Mouse (Mus musculus) CH12.LX (cell line): ENCODE measurements around the gene Rpl38.

Experiments used
- CTCF ChIP-seq, 2 experiments: IDR thresholded peaks in 1 of 2; conservative IDR thresholded peaks in 1 of 2; 2 replicates each; pipeline ENCODE4 v1.5.1; 2011 to 2012; ENCODE audit warnings: low read depth in 2 of 2, low read length in 2 of 2, improper control_type of control experiment in 1 of 2, inconsistent platforms in 1 of 2, mild to moderate bottlenecking in 1 of 2, moderate library complexity in 1 of 2
- EP300 ChIP-seq: IDR thresholded peaks from 2 replicates; pipeline ENCODE4 v1.6.1; 2011; ENCODE audit warnings: low read length, improper control_type of control experiment
- ETS1 ChIP-seq: conservative IDR thresholded peaks from 2 replicates; pipeline ENCODE4 v1.6.1; 2012; ENCODE audit warnings: low read depth, mild to moderate bottlenecking, inconsistent platforms, low read length, improper control_type of control experiment, moderate library complexity
- JUN ChIP-seq: IDR thresholded peaks from 2 replicates; pipeline ENCODE4 v1.6.1; 2011; ENCODE audit warnings: low read depth, mild to moderate bottlenecking, low read length, improper control_type of control experiment, moderate library complexity; ENCODE audit not compliant: insufficient read depth
- MAFK ChIP-seq: IDR thresholded peaks from 2 replicates; pipeline ENCODE4 v1.6.1; 2011; ENCODE audit warnings: low read length, improper control_type of control experiment; ENCODE audit not compliant: insufficient replicate concordance
- MAX ChIP-seq: IDR thresholded peaks from 2 replicates; pipeline ENCODE4 v1.6.1; 2011; ENCODE audit warnings: low read length, improper control_type of control experiment
- MEF2A ChIP-seq: IDR thresholded peaks from 2 replicates; pipeline ENCODE4 v1.6.1; 2014; ENCODE audit warnings: low read depth, mild to moderate bottlenecking, inconsistent platforms, low read length, improper control_type of control experiment, borderline replicate concordance
- POLR2A ChIP-seq: IDR thresholded peaks from 2 replicates; pipeline ENCODE4 v1.6.1; 2011; ENCODE audit warnings: low read depth, mild to moderate bottlenecking, improper control_type of control experiment, low read length
- RCOR1 ChIP-seq: conservative IDR thresholded peaks from 2 replicates; pipeline ENCODE4 v1.6.1; 2012; ENCODE audit warnings: low read depth, mild to moderate bottlenecking, inconsistent platforms, low read length, improper control_type of control experiment
- TCF12 ChIP-seq: IDR thresholded peaks from 2 replicates; pipeline ENCODE4 v1.6.1; 2014; ENCODE audit warnings: low read depth, mild to moderate bottlenecking, inconsistent platforms, low read length, improper control_type of control experiment
- USF1 ChIP-seq: IDR thresholded peaks from 2 replicates; pipeline ENCODE4 v1.6.1; 2014; ENCODE audit warnings: low read depth, mild to moderate bottlenecking, inconsistent platforms, low read length, improper control_type of control experiment
- ZC3H11A ChIP-seq: IDR thresholded peaks from 2 replicates; pipeline ENCODE4 v1.6.1; 2012; ENCODE audit warnings: low read depth, mild to moderate bottlenecking, inconsistent platforms, low read length, improper control_type of control experiment
- ZKSCAN1 ChIP-seq: IDR thresholded peaks from 2 replicates; pipeline ENCODE4 v1.6.1; 2012; ENCODE audit warnings: low read depth, inconsistent platforms, low read length, improper control_type of control experiment, borderline replicate concordance

- TF ChIP-seq TCF12 (peak; percentile 49; the same call in 1 of the 2 replicates), CTCF (conservative IDR thresholded peaks at IDR 0.05 in 1 of 2, IDR thresholded peaks at IDR 0.05 in 1 of 2; ENCODE audit: low read depth in 2 of 2, low read length in 2 of 2) (no peak), EP300 (no peak), ETS1 (no peak), RCOR1 (no peak), MAFK (no peak), ZKSCAN1 (no peak), ZC3H11A (no peak), MAX (peak; percentile 45; the same call in 1 of the 2 replicates), POLR2A (peak; percentile 26; the same call in 1 of the 2 replicates), MEF2A (no peak), USF1 (no peak), JUN (no peak)
Observed at GRCm38 (mm10) chr11:114675341-114675825, 7.1 kb downstream of the Rpl38 start, which contains the start of gene Ttyh2.
